Mouse (Mus musculus): ENCODE data around the gene Nat8f2.

DNA sequence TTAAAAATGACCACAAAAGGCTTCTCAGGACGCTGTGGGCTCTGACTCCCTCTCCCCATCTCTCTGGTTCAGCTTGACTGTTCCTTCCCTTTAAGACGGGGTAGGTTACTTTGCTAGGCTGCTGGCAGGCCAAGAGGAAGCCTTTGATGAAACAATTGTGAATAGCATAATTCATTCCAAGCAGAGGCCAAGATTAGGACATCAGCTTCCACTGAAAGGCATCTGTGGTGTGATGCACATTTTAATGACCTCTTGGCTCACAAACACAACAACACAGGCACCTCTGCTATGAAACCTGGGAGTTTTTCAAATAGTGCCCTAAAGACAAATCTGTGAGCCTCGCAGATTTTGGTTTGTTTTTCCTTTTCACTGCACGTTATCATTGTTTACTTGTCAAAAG lies 29.0 kb downstream of the Nat8f2 start:
- TF ChIP-seq CTCF (IDR thresholded peaks at IDR 0.05; ENCODE audit: low read depth) (no peak), EP300 (IDR thresholded peaks at IDR 0.05; ENCODE audit: low read depth) (no peak)

Measured in liver, embryonic 14.5 days (tissue).